Mouse (Mus musculus) forebrain, embryonic 12.5 days (tissue): Measurements from ENCODE around the gene Gpatch8. TPM values are rescaled to one million over a fixed set of nuclear protein-coding genes. Genes with fewer than 3 reads are reported as not detected.

Source experiments
- ATAC-seq: fragments of 200-750 bp; cut with Nextera tagmentation; 2 replicates; pipeline ENCODE4 v1.8.0; 2017; ENCODE audit warnings: moderate TSS enrichment; ENCODE audit not compliant: low FRiP score
- H3K27ac ChIP-seq: fragments of 300-500 bp; sonication (generic); 2 replicates; pipeline ENCODE4 v1.5.1; 2016; ENCODE audit warnings: mild to moderate bottlenecking
- H3K27me3 ChIP-seq: fragments of 300-500 bp; sonication (generic); 2 replicates; pipeline ENCODE4 v1.6.1; 2016; ENCODE audit warnings: mild to moderate bottlenecking
- H3K36me3 ChIP-seq: fragments of 300-500 bp; sonication (generic); replicated peaks from 2 replicates; pipeline ENCODE4 v1.6.1; 2016; ENCODE audit warnings: mild to moderate bottlenecking
- H3K4me1 ChIP-seq: fragments of 300-500 bp; sonication (generic); 2 replicates; pipeline ENCODE4 v1.6.1; 2016
- H3K4me2 ChIP-seq: fragments of 300-500 bp; sonication (generic); 2 replicates; pipeline ENCODE4 v1.6.1; 2016; ENCODE audit warnings: mild to moderate bottlenecking, moderate library complexity
- H3K4me3 ChIP-seq: fragments of 300-500 bp; sonication (generic); replicated peaks from 2 replicates; pipeline ENCODE4 v1.5.1; 2016; ENCODE audit warnings: mild to moderate bottlenecking
- H3K9ac ChIP-seq: fragments of 300-500 bp; sonication (generic); 2 replicates; pipeline ENCODE4 v1.6.1; 2016; ENCODE audit warnings: mild to moderate bottlenecking
- H3K9me3 ChIP-seq: fragments of 300-500 bp; sonication (generic); 2 replicates; pipeline ENCODE4 v1.6.1; 2016
- WGBS: fragments of 180-500 bp; shearing (Covaris S2); methylation state at CpG from one replicate; pipeline ENCODE4 v1.1.7; 2016; 5-methylcytosine and 5-hydroxymethylcytosine counted together
- polyA plus RNA-seq: library from polyadenylated mRNA; unstranded; fragments of >200 nt; fragmentation: Nextera tagmentation; extraction: Ambion mirVana; gene quantifications from 2 replicates; pipeline ENCODE4 v1.2.1, GENCODE M21; 2016

Gene Gpatch8
- polyA plus RNA-seq, 1 experiment from 2014 or later = 67.9 TPM

GRCm38 (mm10) chr11:102434406-102434805 lies 121.8 kb downstream of the Gpatch8 start:
- peaks cover 53% of the 10 kb centered on the region for H3K36me3 ChIP-seq
- H3K27ac ChIP-seq = no peak overlapping the region
- no peaks in the 10 kb centered on the region for H3K9me3 ChIP-seq
- no peak overlapping the region for H3K9ac ChIP-seq
- H3K4me3 ChIP-seq = no peak overlapping the region
- peak; percentile 40 for ATAC-seq
- WGBS = 13% methylated on average over 7 of the region's 7 CpGs
- H3K27me3 ChIP-seq = peaks cover 16% of the 10 kb centered on the region
- peaks cover 40% of the 10 kb centered on the region for H3K4me1 ChIP-seq
- H3K4me2 ChIP-seq = no peak overlapping the region

- H3K9me3 ChIP-seq = no peaks in the 10 kb centered on the region
- H3K9ac ChIP-seq = no peak overlapping the region
- no peak overlapping the region for H3K4me3 ChIP-seq
- H3K27me3 ChIP-seq = peaks cover 16% of the 10 kb centered on the region
- H3K36me3 ChIP-seq = peaks cover 47% of the 10 kb centered on the region
- no peak overlapping the region for H3K4me2 ChIP-seq
- 91% methylated on average over 7 of the region's 7 CpGs for WGBS
- H3K27ac ChIP-seq = no peak overlapping the region
- H3K4me1 ChIP-seq = peaks cover 36% of the 10 kb centered on the region
- no peak for ATAC-seq
Measured at GRCm38 (mm10) chr11:102433866-102434265, 122.3 kb downstream of the Gpatch8 start.

- Histone ChIP-seq H3K9ac (no peak overlapping the region), H3K4me1 (peaks cover 26% of the 10 kb centered on the region), H3K4me3 (no peak overlapping the region), H3K9me3 (no peaks in the 10 kb centered on the region), H3K27me3 (peaks cover 11% of the 10 kb centered on the region), H3K27ac (no peak overlapping the region), H3K4me2 (no peak overlapping the region), H3K36me3 (peaks cover 39% of the 10 kb centered on the region)
- no peak for ATAC-seq
- 88% methylated on average over 6 of the region's 6 CpGs for WGBS
Measured at GRCm38 (mm10) chr11:102432896-102433295, 123.3 kb downstream of the Gpatch8 start.

- Histone ChIP-seq H3K4me2 (no peak overlapping the region), H3K9me3 (no peaks in the 10 kb centered on the region), H3K4me3 (no peak overlapping the region), H3K36me3 (peaks cover 34% of the 10 kb centered on the region), H3K4me1 (peaks cover 20% of the 10 kb centered on the region), H3K27me3 (peaks cover 9% of the 10 kb centered on the region), H3K9ac (no peak overlapping the region), H3K27ac (no peak overlapping the region)
- WGBS = 71% methylated on average over 16 of the region's 16 CpGs
- no peak for ATAC-seq
Measured at GRCm38 (mm10) chr11:102432115-102432843, 123.9 kb downstream of the Gpatch8 start.

- Histone ChIP-seq H3K9me3 (no peaks in the 10 kb centered on the region), H3K4me3 (no peak overlapping the region), H3K4me2 (no peak overlapping the region), H3K36me3 (peaks cover 28% of the 10 kb centered on the region), H3K27me3 (peaks cover 9% of the 10 kb centered on the region), H3K4me1 (peaks cover 15% of the 10 kb centered on the region), H3K9ac (no peak overlapping the region), H3K27ac (no peak overlapping the region)
- no peak for ATAC-seq
- WGBS = 83% methylated on average over 3 of the region's 3 CpGs
Measured at GRCm38 (mm10) chr11:102431728-102432114, 124.5 kb downstream of the Gpatch8 start.

- peak overlapping the region; percentile 62 for H3K9ac ChIP-seq
Measured at GRCm38 (mm10) chr11:102431018-102431645, 125.1 kb downstream of the Gpatch8 start.

GRCm38 (mm10) chr11:102430121-102431017 lies 125.8 kb downstream of the Gpatch8 start, which contains the start of gene Grn:
Gene Grn (plus strand): TSS chr11:102430315.
- Histone ChIP-seq H3K4me2 (peak within 1 kb of the TSS; percentile 98), H3K4me1 (peaks cover 15% of the 10 kb centered on the region), H3K27ac (peak within 1 kb of the TSS; percentile 77), H3K9me3 (no peaks in the 10 kb centered on the region), H3K4me3 (peak within 1 kb of the TSS; percentile 56), H3K9ac (peak within 1 kb of the TSS; percentile 62), H3K36me3 (peaks cover 15% of the 10 kb centered on the region), H3K27me3 (peaks cover 9% of the 10 kb centered on the region)
- WGBS = under 1% methylated on average over 29 of the region's 29 CpGs
- peak; percentile 90 for ATAC-seq

More at GRCm38 (mm10) chr11:102431018-102431645, 125.1 kb downstream of the Gpatch8 start:
- peaks cover 22% of the 10 kb centered on the region for H3K36me3 ChIP-seq
- H3K9me3 ChIP-seq = no peaks in the 10 kb centered on the region
- peaks cover 15% of the 10 kb centered on the region for H3K4me1 ChIP-seq
- H3K27ac ChIP-seq = peak overlapping the region; percentile 77
- H3K4me3 ChIP-seq = peak overlapping the region; percentile 56
- WGBS = 2% methylated on average over 7 of the region's 7 CpGs
- peak overlapping the region; percentile 98 for H3K4me2 ChIP-seq
- no peak for ATAC-seq
- peaks cover 9% of the 10 kb centered on the region for H3K27me3 ChIP-seq

- H3K4me1 ChIP-seq = peaks cover 15% of the 10 kb centered on the region
- H3K9ac ChIP-seq = peak overlapping the region; percentile 47
- 54% methylated on average over 3 of the region's 3 CpGs for WGBS
Measured at GRCm38 (mm10) chr11:102429551-102429950, 126.6 kb downstream of the Gpatch8 start.

GRCm38 (mm10) chr11:102428981-102429540 lies 127.1 kb downstream of the Gpatch8 start:
- Histone ChIP-seq H3K4me3 (0 out of 2 replicates have a peak overlapping the region, but pooled peaks have one; percentile 56), H3K36me3 (peaks cover 6% of the 10 kb centered on the region; the same call in 1 of the 2 replicates), H3K9me3 (no peaks in the 10 kb centered on the region), H3K27ac (no peak overlapping the region), H3K9ac (no peak overlapping the region), H3K4me1 (peaks cover 15% of the 10 kb centered on the region), H3K4me2 (no peak overlapping the region), H3K27me3 (peaks cover 14% of the 10 kb centered on the region)
- 73% methylated on average over 8 of the region's 8 CpGs for WGBS
- ATAC-seq = no peak

More at GRCm38 (mm10) chr11:102429551-102429950, 126.6 kb downstream of the Gpatch8 start:
- peaks cover 11% of the 10 kb centered on the region for H3K27me3 ChIP-seq
- ATAC-seq = no peak
- H3K9me3 ChIP-seq = no peaks in the 10 kb centered on the region
- H3K27ac ChIP-seq = no peak overlapping the region
- H3K4me3 ChIP-seq = peak overlapping the region; percentile 56
- peak overlapping the region; percentile 98 for H3K4me2 ChIP-seq
- peaks cover 6% of the 10 kb centered on the region; the same call in 1 of the 2 replicates for H3K36me3 ChIP-seq
